Mouse (Mus musculus) adrenal gland, postnatal 36 days (tissue): ENCODE results near the gene Tspyl3. TPM values are rescaled to one million over a fixed set of nuclear protein-coding genes. Genes with fewer than 3 reads are reported as not detected.

Source experiments
- total RNA-seq, 2 experiments: library from RNA; stranded (reverse); gene quantifications; 2 replicates each; pipeline ENCODE4 v1.2.3; 2021

Tspyl3 gene
- total RNA-seq, 2 experiments from 2014 or later, result 2.6 to 2.8 TPM

Other genes with a start within 250 kb of the Tspyl3 start
- gene Pdrg1, start 210.0 kb downstream of the Tspyl3 start, total RNA-seq, result 100 to 1,000 TPM; 175 to 226 TPM
- 1 to 10 TPM in 1 of 2 experiments, under 1 TPM in 1; 0.56 to 1.5 TPM for gene Xkr7, start 193.6 kb downstream of the Tspyl3 start, total RNA-seq
- gene Ccm2l, start 159.5 kb downstream of the Tspyl3 start, total RNA-seq, result 10 to 100 TPM; 10.2 to 11.0 TPM
- 1 to 10 TPM; 2.7 to 2.9 TPM for gene Hck, start 117.0 kb downstream of the Tspyl3 start, total RNA-seq
- gene Tm9sf4, start 64.1 kb downstream of the Tspyl3 start, total RNA-seq, result 100 to 1,000 TPM; 103 to 118 TPM
- gene Plagl2, start 16.0 kb upstream of the Tspyl3 start, total RNA-seq, result 10 to 100 TPM in 1 of 2 experiments, 1 to 10 TPM in 1; 9.5 to 10.4 TPM
- gene Pofut1, start 16.1 kb upstream of the Tspyl3 start, total RNA-seq, result 10 to 100 TPM; 45.8 to 59.7 TPM
- gene Kif3b, start 66.0 kb upstream of the Tspyl3 start, total RNA-seq, result 10 to 100 TPM; 27.7 to 31.1 TPM
- gene Asxl1, start 120.4 kb upstream of the Tspyl3 start, total RNA-seq, result 10 to 100 TPM; 22.7 to 31.8 TPM